Mouse (Mus musculus) megakaryocyte-erythroid progenitor cell, adult 5 weeks (primary cell): ENCODE measurements around the gene Pik3r1. TPM values are rescaled to one million over a fixed set of nuclear protein-coding genes. Genes with fewer than 3 reads are reported as not detected.

Source experiments
- polyA plus RNA-seq: library from polyadenylated mRNA; stranded (reverse); fragments of >175 nt; gene quantifications from 2 replicates; pipeline ENCODE4 v1.2.3, GENCODE M21; 2012

Gene Pik3r1
- 11.2 and 19.9 TPM in 2 replicates for polyA plus RNA-seq

DNA sequence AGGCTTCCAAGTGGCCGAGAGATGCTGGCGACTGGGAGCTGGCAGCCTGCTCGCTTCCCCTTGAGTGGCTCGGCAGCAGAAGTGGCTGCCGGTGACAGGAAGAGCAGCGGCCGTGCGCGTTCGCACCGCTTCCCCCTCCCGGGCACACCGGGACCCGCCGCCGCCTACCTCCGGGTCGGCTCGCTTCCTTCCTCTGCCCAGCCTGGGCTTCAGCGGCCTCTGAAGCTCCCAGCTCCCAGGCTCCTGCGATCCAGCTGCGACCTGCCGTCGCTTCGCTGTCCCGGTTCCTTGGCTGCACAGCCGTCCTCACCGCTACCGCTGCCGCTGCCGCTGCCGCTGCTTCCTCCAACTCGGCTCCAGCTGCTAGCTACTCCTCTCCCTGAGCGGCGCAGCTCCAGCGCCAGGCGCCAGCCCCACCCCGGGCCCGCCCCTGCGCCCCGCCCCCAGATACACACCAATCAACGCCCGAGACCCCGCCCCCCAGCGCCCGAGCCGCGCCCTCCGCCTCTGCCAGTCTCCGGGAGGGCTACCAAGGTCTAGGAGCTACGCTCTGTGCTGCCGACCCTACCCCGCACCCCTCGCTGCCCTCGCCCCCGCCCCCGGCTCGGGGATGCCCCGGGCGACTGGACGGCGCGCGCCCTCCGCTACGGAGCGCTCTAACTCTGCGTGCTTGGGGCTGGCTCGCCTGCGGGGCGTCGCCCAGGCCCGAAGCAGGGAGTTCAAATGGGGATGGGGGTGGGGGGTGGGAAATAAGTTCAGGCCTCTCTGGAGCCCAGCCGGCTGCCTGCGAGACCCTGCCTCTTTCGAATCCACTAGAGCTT, at the start of gene Pik3r1:
Gene Pik3r1 (minus strand): TSS at position 409 of the 821 bp plus-strand sequence.

